Mouse (Mus musculus) embryonic fibroblast, embryonic 13.5 days (primary cell): ENCODE measurements around the gene Pi4k2a.

Source experiments
- CTCF ChIP-seq: IDR thresholded peaks from 2 replicates; pipeline ENCODE4 v1.5.1; 2011; ENCODE audit warnings: mild to moderate bottlenecking, control low read depth, low read length, moderate library complexity, borderline replicate concordance; ENCODE audit not compliant: insufficient read depth
- POLR2A ChIP-seq: IDR thresholded peaks from 2 replicates; pipeline ENCODE4 v1.6.1; 2011; ENCODE audit warnings: low read depth, mild to moderate bottlenecking, control low read depth, low read length, moderate library complexity

DNA sequence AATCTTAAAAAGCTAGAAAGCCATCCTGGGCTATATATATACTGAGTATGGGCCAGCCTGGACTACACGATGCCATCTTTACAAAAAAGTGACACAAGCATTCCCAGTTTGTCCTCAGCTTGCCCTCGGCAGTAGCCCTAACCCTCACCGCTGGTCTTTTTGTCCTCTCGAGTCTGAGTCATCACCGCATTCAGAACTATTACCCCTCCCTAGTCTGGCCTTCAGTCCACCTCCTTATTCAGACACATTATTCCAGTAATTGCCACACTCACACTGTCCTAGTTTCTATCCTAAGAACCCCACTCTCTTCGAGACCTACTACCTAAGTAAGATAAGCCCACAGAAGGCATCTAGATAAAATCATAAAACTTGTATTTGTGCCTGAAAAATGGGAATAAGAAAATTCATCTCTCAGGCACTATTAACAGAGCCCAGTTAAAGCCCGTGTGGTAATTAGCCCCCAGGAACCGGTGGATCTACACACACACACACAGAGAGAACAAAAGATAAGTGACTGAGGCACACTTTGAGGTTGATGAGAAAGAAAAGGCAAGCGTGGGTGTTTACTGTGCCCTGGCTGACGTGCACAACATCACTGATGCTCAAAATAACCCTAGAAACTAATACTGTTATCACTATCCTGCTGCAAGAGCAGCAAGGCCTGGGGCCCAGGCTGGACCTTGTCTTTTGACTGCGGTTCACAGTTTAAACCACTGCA lies 35.4 kb downstream of the Pi4k2a start:
- no peak for TF ChIP-seq POLR2A
- no peak for TF ChIP-seq CTCF
